In the genomic region with DNA sequence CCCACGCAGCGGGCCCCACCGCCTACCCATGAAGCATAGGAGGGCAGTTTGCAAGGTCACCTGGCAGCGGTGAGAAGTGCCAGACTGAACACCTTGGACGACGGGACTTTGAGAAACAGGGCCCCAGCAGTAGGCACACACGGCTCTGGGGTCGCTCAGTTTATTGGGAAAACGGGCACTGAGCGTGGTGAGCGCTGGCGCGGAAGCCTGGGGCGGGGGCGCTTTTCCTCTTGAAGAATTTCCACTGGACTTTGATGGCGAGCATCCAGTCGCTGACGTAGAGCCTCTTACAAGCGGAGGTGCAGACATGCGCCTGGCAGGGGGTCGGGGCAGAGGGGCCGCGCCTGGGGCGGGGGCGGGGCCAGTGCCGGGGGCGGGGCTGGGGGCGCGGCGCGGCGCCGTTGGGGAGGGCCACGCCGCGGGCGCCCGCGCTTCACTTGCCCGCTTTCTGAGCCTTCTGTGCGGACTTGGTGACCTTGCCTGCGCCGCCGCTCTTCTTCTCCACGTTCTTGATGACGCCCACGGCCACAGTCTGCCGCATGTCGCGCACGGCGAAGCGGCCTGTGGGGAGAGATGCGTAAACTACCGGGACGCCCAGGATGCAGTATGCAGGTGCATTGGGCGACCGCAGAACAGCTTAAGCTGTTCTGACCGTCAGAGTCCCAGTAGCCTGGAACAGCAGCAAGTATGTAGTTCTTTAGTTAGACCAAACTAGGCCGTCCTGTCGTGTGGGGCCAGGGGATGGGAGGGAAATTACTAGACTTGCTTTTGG, we compare ENCODE assay signal across 7 mouse cellular contexts. TPM values are rescaled to one million over a fixed set of nuclear protein-coding genes. Genes with fewer than 3 reads are reported as not detected.
A peak's percentile ranks its signal among the peaks of the same experiment; 100 is the strongest.
DNase-seq lines count a peak whose midpoint lies in the region; ATAC-seq and TF ChIP-seq lines count a peak whose summit lies in the region.

No protein-coding gene starts in this region.

- TF ChIP-seq POLR2A in CH12.LX (IDR thresholded peaks at IDR 0.05; ENCODE audit: low read depth, low read length): no peak
- no peak for TF ChIP-seq POLR2A in lung, adult 2 months (IDR thresholded peaks at IDR 0.05; ENCODE audit: borderline replicate concordance, extremely low read depth, low read depth, low read length)

- 1% methylated on average over 58 of the region's 61 CpGs for WGBS in forebrain, embryonic 16.5 days
- WGBS in intestine, postnatal 0 days: 2% methylated on average over 43 of the region's 61 CpGs
- 1% methylated on average over 58 of the region's 61 CpGs for whole genome bisulfite sequencing in lung, adult 2 months

- H3K4me1 ChIP-seq in CH12.LX (ENCODE audit: control insufficient read depth in 1 of 2, insufficient read depth in 2 of 2): peaks cover 2 to 9% of the 10 kb centered on the region in 2 experiments; a peak in 3 of 4 replicates
- H3K4me1 ChIP-seq in forebrain, embryonic 16.5 days (replicated peaks; ENCODE audit: control insufficient read depth, insufficient read depth, low read length): peaks cover 8% of the 10 kb centered on the region
- no peaks in the 10 kb centered on the region for H3K4me1 ChIP-seq in intestine, postnatal 0 days (replicated peaks; ENCODE audit: control insufficient read depth, insufficient read depth, low read length)
- H3K4me1 ChIP-seq in lung, adult 2 months (ENCODE audit: control insufficient read depth, insufficient read depth, low read length): peaks cover 4% of the 10 kb centered on the region

- no peaks in the 10 kb centered on the region for H3K36me3 ChIP-seq in CH12.LX (replicated peaks in 1 of 2; ENCODE audit: control insufficient read depth in 1 of 2, insufficient read depth in 1 of 2, low read length in 1 of 2)
- H3K36me3 ChIP-seq in forebrain, embryonic 16.5 days (ENCODE audit: control insufficient read depth, insufficient read depth): peaks cover 3% of the 10 kb centered on the region; the same call in 1 of the 2 replicates
- H3K36me3 ChIP-seq in intestine, postnatal 0 days (ENCODE audit: control insufficient read depth, insufficient read depth): no peaks in the 10 kb centered on the region

- in situ Hi-C loops in CH12.LX (cut with MboI; ENCODE audit: low pct_ligation_motif_present, low pct_unique_long_range_greater_than_20kb, low sequenced_read_pairs): no loop called here

- no peak for TF ChIP-seq EP300 in CH12.LX (IDR thresholded peaks at IDR 0.05; ENCODE audit: low read length)

- no peak for TF ChIP-seq CTCF in CH12.LX (conservative IDR thresholded peaks at IDR 0.05 in 1 of 2, IDR thresholded peaks at IDR 0.05 in 1 of 2; ENCODE audit: low read depth in 2 of 2, low read length in 2 of 2)
- TF ChIP-seq CTCF in intestine, postnatal 0 days (IDR thresholded peaks at IDR 0.05; ENCODE audit: low read depth): no peak
- no peak for TF ChIP-seq CTCF in lung, adult 2 months (IDR thresholded peaks at IDR 0.05; ENCODE audit: insufficient read depth, low read length)

- H3K79me2 ChIP-seq in CH12.LX (replicated peaks; ENCODE audit: control insufficient read depth, extremely low read depth, insufficient read depth, poor library complexity, severe bottlenecking): no peaks in the 10 kb centered on the region

- H3K9me3 ChIP-seq in CH12.LX (replicated peaks; ENCODE audit: low read length): no peaks in the 10 kb centered on the region
- H3K9me3 ChIP-seq in forebrain, embryonic 16.5 days (ENCODE audit: control insufficient read depth, low read length): no peaks in the 10 kb centered on the region
- H3K9me3 ChIP-seq in intestine, postnatal 0 days (ENCODE audit: control insufficient read depth): no peaks in the 10 kb centered on the region

- no peak overlapping the region for H3K27ac ChIP-seq in CH12.LX (ENCODE audit: insufficient read depth, low read depth)
- H3K27ac ChIP-seq in forebrain, embryonic 16.5 days (ENCODE audit: low read length): no peak overlapping the region; the same call in 1 of the 2 replicates
- H3K27ac ChIP-seq in intestine, postnatal 0 days (ENCODE audit: low read depth, low read length): no peak overlapping the region

- no peak for TF ChIP-seq RAD21 in CH12.LX (IDR thresholded peaks at IDR 0.05; ENCODE audit: low read depth, low read length)

- no peak overlapping the region for H3K9ac ChIP-seq in CH12.LX (ENCODE audit: insufficient read depth, low read depth)
- H3K9ac ChIP-seq in forebrain, embryonic 16.5 days (replicated peaks; ENCODE audit: low read depth, low read length): peak overlapping the region; percentile 63
- H3K9ac ChIP-seq in intestine, postnatal 0 days (ENCODE audit: low read depth, low read length): no peak overlapping the region

- DNase-seq in CH12.LX (ENCODE audit: extremely low read depth): peak; percentile 20
- DNase-seq in ES-CJ7 (ENCODE audit: low read depth, low spot score): peak; percentile 74
- DNase-seq in lung, adult 2 months: no peak
- peak; percentile 85 for DNase-seq in retina, postnatal 1 day
- no peak for DNase-seq in urinary bladder, adult 2 months (ENCODE audit: low spot score)

- peak overlapping the region; percentile 21 to 79 (median 33) for H3K4me3 ChIP-seq in CH12.LX (replicated peaks in 1 of 3; ENCODE audit: low read depth in 2 of 3, low read length in 2 of 3, poor library complexity in 1 of 3)
- H3K4me3 ChIP-seq in forebrain, embryonic 16.5 days (replicated peaks; ENCODE audit: low read length): peak overlapping the region; percentile 54
- peak overlapping the region; percentile 38 for H3K4me3 ChIP-seq in intestine, postnatal 0 days (ENCODE audit: low read depth, low read length)
- H3K4me3 ChIP-seq in lung, adult 2 months (replicated peaks; ENCODE audit: extremely low read depth, low read depth, low read length): peak overlapping the region; percentile 14

- peak; percentile 52 for ATAC-seq in forebrain, embryonic 16.5 days
- ATAC-seq in intestine, postnatal 0 days: 0 out of 2 replicates have a peak, but pooled peaks have one; percentile 28

- dilution Hi-C loops in CH12.LX (cut with MboI; ENCODE audit: extremely low pct_ligation_motif_present, extremely low pct_unique_long_range_greater_than_20kb, low sequenced_read_pairs): no loop called here

- H3K4me2 ChIP-seq in CH12.LX (ENCODE audit: insufficient read depth, low read depth, poor library complexity, severe bottlenecking): peak overlapping the region; percentile 92
- peak overlapping the region; percentile 91 for H3K4me2 ChIP-seq in forebrain, embryonic 16.5 days (ENCODE audit: low read length)
- H3K4me2 ChIP-seq in intestine, postnatal 0 days (replicated peaks; ENCODE audit: low read depth): peak overlapping the region; percentile 71

- peaks cover 95% of the 10 kb centered on the region for H3K27me3 ChIP-seq in CH12.LX (replicated peaks)
- no peaks in the 10 kb centered on the region; the same call in 1 of the 2 replicates for H3K27me3 ChIP-seq in forebrain, embryonic 16.5 days (replicated peaks; ENCODE audit: control insufficient read depth, insufficient read depth, low read length)
- H3K27me3 ChIP-seq in intestine, postnatal 0 days (replicated peaks; ENCODE audit: control insufficient read depth, insufficient read depth, low read length): peaks cover 16% of the 10 kb centered on the region

TF ChIP-seq in CH12.LX, 34 proteins besides CTCF, POLR2A, EP300 and RAD21 (continues in another document):
- TF ChIP-seq ZMIZ1 (IDR thresholded peaks at IDR 0.05; ENCODE audit: low read depth, low read length) (no peak), UBTF (IDR thresholded peaks at IDR 0.05; ENCODE audit: low read depth, low read length) (no peak), E2F4 (IDR thresholded peaks at IDR 0.05; ENCODE audit: insufficient replicate concordance, low read depth, low read length) (no peak), SMC3 (IDR thresholded peaks at IDR 0.05; ENCODE audit: low read depth, low read length) (no peak), ELF1 (IDR thresholded peaks at IDR 0.05; ENCODE audit: low read depth, low read length) (no peak), TCF12 (IDR thresholded peaks at IDR 0.05; ENCODE audit: low read depth, low read length) (no peak), USF1 (IDR thresholded peaks at IDR 0.05; ENCODE audit: low read depth, low read length) (no peak), NELFE (IDR thresholded peaks at IDR 0.05; ENCODE audit: low read depth, low read length) (no peak), MAX (IDR thresholded peaks at IDR 0.05; ENCODE audit: low read length) (no peak), CHD1 (IDR thresholded peaks at IDR 0.05; ENCODE audit: low read depth, low read length) (no peak)

RNA-seq across cellular contexts. Expression of a gene that starts 9.1 kb away (rescaled TPM):
- total RNA-seq in CH12.LX (2012; rRNA removed) (not detected in 2 replicates), CH12.LX (2014; rRNA removed) (not detected in 2 replicates)
- not detected in 2 replicates for polyA plus RNA-seq in CH12.LX (2012; ENCODE audit: insufficient read length, low read depth)
- polyA plus RNA-seq in forebrain, embryonic 16.5 days (2015; fragmentation: Nextera tagmentation; extraction: Ambion mirVana): 5.7 and 6.0 TPM in 2 replicates
- 0.38 and 0.58 TPM in 2 replicates for polyA plus RNA-seq in intestine, postnatal 0 days (2015; fragmentation: Nextera tagmentation; extraction: Ambion mirVana)
- 12.6 and 44.1 TPM in 2 replicates for polyA plus RNA-seq in lung, adult 2 months (2012; rRNA removed)
- 0.48 and 0.97 TPM in 2 replicates for polyA plus RNA-seq in urinary bladder, adult 2 months (2012; rRNA removed)

RNA-seq across cellular contexts. Expression of a gene that starts 12.6 kb away (rescaled TPM):
- total RNA-seq in CH12.LX (2012; rRNA removed): 0.04 TPM in 2 replicates
- not detected in 2 replicates for total RNA-seq in CH12.LX (2014; rRNA removed)
- not detected in 2 replicates for polyA plus RNA-seq in CH12.LX (2012; ENCODE audit: insufficient read length, low read depth)
- polyA plus RNA-seq in forebrain, embryonic 16.5 days (2015; fragmentation: Nextera tagmentation; extraction: Ambion mirVana): 45.5 and 54.9 TPM in 2 replicates
- 0.51 and 0.72 TPM in 2 replicates for polyA plus RNA-seq in intestine, postnatal 0 days (2015; fragmentation: Nextera tagmentation; extraction: Ambion mirVana)
- 0.02 TPM in 2 replicates for polyA plus RNA-seq in lung, adult 2 months (2012; rRNA removed)
- polyA plus RNA-seq in urinary bladder, adult 2 months (2012; rRNA removed): 0.07 and 0.12 TPM in 2 replicates

RNA-seq across cellular contexts. Expression of a gene that starts 39.3 kb away (rescaled TPM):
- 60.0 and 68.9 TPM in 2 replicates for total RNA-seq in CH12.LX (2012; rRNA removed)
- 57.6 and 71.2 TPM in 2 replicates for total RNA-seq in CH12.LX (2014; rRNA removed)
- 75.5 and 113 TPM in 2 replicates for polyA plus RNA-seq in CH12.LX (2012; ENCODE audit: insufficient read length, low read depth)
- 433 and 453 TPM in 2 replicates for polyA plus RNA-seq in forebrain, embryonic 16.5 days (2015; fragmentation: Nextera tagmentation; extraction: Ambion mirVana)
- 197 TPM in 2 replicates for polyA plus RNA-seq in intestine, postnatal 0 days (2015; fragmentation: Nextera tagmentation; extraction: Ambion mirVana)
- 145 and 157 TPM in 2 replicates for polyA plus RNA-seq in lung, adult 2 months (2012; rRNA removed)
- 116 and 147 TPM in 2 replicates for polyA plus RNA-seq in urinary bladder, adult 2 months (2012; rRNA removed)

RNA-seq across cellular contexts. Expression of a gene that starts 54.9 kb away (rescaled TPM):
- total RNA-seq in CH12.LX (2012; rRNA removed): 0.04 and 0.17 TPM in 2 replicates
- total RNA-seq in CH12.LX (2014; rRNA removed): 0.05 TPM in 1 of 2 replicates, not detected in the other
- 0.07 and 0.09 TPM in 2 replicates for polyA plus RNA-seq in CH12.LX (2012; ENCODE audit: insufficient read length, low read depth)
- polyA plus RNA-seq in forebrain, embryonic 16.5 days (2015; fragmentation: Nextera tagmentation; extraction: Ambion mirVana): not detected in 2 replicates
- polyA plus RNA-seq in intestine, postnatal 0 days (2015; fragmentation: Nextera tagmentation; extraction: Ambion mirVana): 1.9 and 2.4 TPM in 2 replicates
- polyA plus RNA-seq in lung, adult 2 months (2012; rRNA removed): 0.29 and 1.6 TPM in 2 replicates
- 0.04 and 0.07 TPM in 2 replicates for polyA plus RNA-seq in urinary bladder, adult 2 months (2012; rRNA removed)

Comparison
In these comparisons a context has a peak if more than half of its experiments do, and no peak if none do; other contexts are left out.
1. DNase-seq: peak in CH12.LX (single experiment), ES-CJ7 (single experiment) and retina, postnatal 1 day (single experiment); none in lung, adult 2 months (single experiment) and urinary bladder, adult 2 months (single experiment).
2. RNA of a gene that starts 12.6 kb away (polyA plus RNA-seq): 45.5 to 54.9 TPM in forebrain, embryonic 16.5 days; 0.51 to 0.72 TPM in intestine, postnatal 0 days, 0.07 to 0.12 TPM in urinary bladder, adult 2 months, not detected in CH12.LX and 0.02 TPM in lung, adult 2 months; every median in the first group is over 10 times any median in the second.
3. Peak in every context shown above with its lines, with median percentiles within 50 percentile points of each other: H3K4me2 ChIP-seq and H3K4me3 ChIP-seq.